Mouse (Mus musculus) forebrain, embryonic 12.5 days (tissue): ENCODE measurements at regions not wholly inside any gene's neighbourhood (a gene's known extent, or its start where the extent isn't known, plus 50 kb on each side); places are given as distances from the start of the nearest gene placed in this dataset.

Source experiments
- ATAC-seq: fragments of 200-750 bp; cut with Nextera tagmentation; 2 replicates; pipeline ENCODE4 v1.8.0; 2017; ENCODE audit warnings: moderate TSS enrichment; ENCODE audit not compliant: low FRiP score
- H3K27ac ChIP-seq: fragments of 300-500 bp; sonication (generic); 2 replicates; pipeline ENCODE4 v1.5.1; 2016; ENCODE audit warnings: mild to moderate bottlenecking
- H3K27me3 ChIP-seq: fragments of 300-500 bp; sonication (generic); 2 replicates; pipeline ENCODE4 v1.6.1; 2016; ENCODE audit warnings: mild to moderate bottlenecking
- H3K36me3 ChIP-seq: fragments of 300-500 bp; sonication (generic); replicated peaks from 2 replicates; pipeline ENCODE4 v1.6.1; 2016; ENCODE audit warnings: mild to moderate bottlenecking
- H3K4me1 ChIP-seq: fragments of 300-500 bp; sonication (generic); 2 replicates; pipeline ENCODE4 v1.6.1; 2016
- H3K4me2 ChIP-seq: fragments of 300-500 bp; sonication (generic); 2 replicates; pipeline ENCODE4 v1.6.1; 2016; ENCODE audit warnings: mild to moderate bottlenecking, moderate library complexity
- H3K4me3 ChIP-seq: fragments of 300-500 bp; sonication (generic); replicated peaks from 2 replicates; pipeline ENCODE4 v1.5.1; 2016; ENCODE audit warnings: mild to moderate bottlenecking
- H3K9ac ChIP-seq: fragments of 300-500 bp; sonication (generic); 2 replicates; pipeline ENCODE4 v1.6.1; 2016; ENCODE audit warnings: mild to moderate bottlenecking
- H3K9me3 ChIP-seq: fragments of 300-500 bp; sonication (generic); 2 replicates; pipeline ENCODE4 v1.6.1; 2016
- WGBS: fragments of 180-500 bp; shearing (Covaris S2); methylation state at CpG from one replicate; pipeline ENCODE4 v1.1.7; 2016; 5-methylcytosine and 5-hydroxymethylcytosine counted together

DNA sequence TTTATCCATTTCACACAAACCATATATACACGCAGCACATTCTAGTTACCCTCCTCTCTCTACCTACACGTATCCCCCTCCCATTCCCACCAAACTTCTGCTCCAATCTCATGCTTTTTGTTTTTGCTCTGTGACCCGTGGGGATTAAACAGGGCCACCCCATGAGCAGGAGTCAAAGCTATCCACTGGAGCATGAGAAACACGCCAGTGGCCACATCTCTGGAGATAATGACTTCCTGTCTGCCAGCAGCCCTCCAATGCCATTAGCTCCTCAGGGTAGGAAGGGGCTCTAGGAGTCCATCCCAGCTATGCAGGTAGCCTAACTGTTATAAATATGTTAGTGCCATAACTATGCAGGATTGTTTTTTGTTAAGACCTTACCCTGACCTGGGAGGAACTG lies 141.9 kb upstream of the Grb10 start:
- Histone ChIP-seq H3K27me3 (no peaks in the 10 kb centered on the region), H3K9me3 (no peaks in the 10 kb centered on the region), H3K4me3 (no peak overlapping the region), H3K4me2 (no peak overlapping the region), H3K36me3 (no peaks in the 10 kb centered on the region), H3K9ac (no peak overlapping the region), H3K4me1 (peaks cover 5% of the 10 kb centered on the region; the same call in 1 of the 2 replicates), H3K27ac (no peak overlapping the region)
- 8% methylated on average over 4 of the region's 4 CpGs for WGBS
- peak; percentile 53 for ATAC-seq

DNA sequence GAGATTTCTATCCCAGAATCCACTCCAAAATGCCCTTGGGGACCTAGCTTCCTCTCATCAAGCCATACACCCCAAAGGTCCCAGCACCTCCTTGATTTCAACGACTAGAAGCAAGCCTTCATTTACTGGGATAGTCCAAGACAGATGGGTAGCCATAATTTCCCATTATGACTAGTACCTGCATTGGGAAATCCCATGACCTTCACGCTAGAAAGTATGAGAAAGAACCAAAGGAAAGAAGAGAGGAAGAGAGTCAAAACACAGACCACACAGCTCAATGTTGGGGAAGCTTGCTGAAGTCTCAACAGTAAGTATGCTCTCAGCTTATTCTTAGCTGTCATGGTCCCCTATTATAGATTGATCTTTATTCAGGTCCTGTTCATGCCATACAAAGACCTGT lies 133.9 kb upstream of the Grb10 start:
- H3K9me3 ChIP-seq: no peaks in the 10 kb centered on the region
- H3K4me1 ChIP-seq: no peaks in the 10 kb centered on the region
- WGBS: 86% methylated on average over 2 of the region's 2 CpGs
- no peak overlapping the region for H3K27ac ChIP-seq
- no peak overlapping the region for H3K4me3 ChIP-seq
- H3K4me2 ChIP-seq: no peak overlapping the region
- no peak overlapping the region for H3K9ac ChIP-seq
- no peaks in the 10 kb centered on the region for H3K27me3 ChIP-seq
- no peak for ATAC-seq
- H3K36me3 ChIP-seq: no peaks in the 10 kb centered on the region

DNA sequence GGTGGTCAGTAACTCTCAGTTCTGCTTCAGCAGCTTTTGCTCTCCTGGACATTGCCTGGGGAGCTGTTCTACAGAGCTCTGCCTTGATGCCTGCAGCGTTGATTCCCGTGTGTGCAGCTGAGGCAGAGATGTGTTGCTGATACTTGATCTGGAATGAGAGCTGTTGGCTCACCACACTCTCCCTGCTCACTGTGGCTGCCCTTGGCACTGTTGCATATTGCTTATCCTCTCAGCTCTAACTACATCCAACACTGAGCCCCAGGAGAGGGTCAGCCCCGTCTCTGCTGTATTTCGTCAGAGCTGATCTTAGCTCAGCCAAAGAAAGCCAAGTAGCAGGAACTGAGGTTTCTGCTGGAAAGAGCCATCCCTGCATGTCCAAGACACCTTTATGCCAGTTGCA lies 132.8 kb upstream of the Grb10 start:
- no peaks in the 10 kb centered on the region for H3K9me3 ChIP-seq
- H3K27me3 ChIP-seq: no peaks in the 10 kb centered on the region
- WGBS: 66% methylated on average over 4 of the region's 4 CpGs
- no peaks in the 10 kb centered on the region for H3K4me1 ChIP-seq
- no peak for ATAC-seq
- H3K4me2 ChIP-seq: no peak overlapping the region
- no peak overlapping the region for H3K27ac ChIP-seq
- H3K4me3 ChIP-seq: no peak overlapping the region
- H3K36me3 ChIP-seq: no peaks in the 10 kb centered on the region
- no peak overlapping the region for H3K9ac ChIP-seq

DNA sequence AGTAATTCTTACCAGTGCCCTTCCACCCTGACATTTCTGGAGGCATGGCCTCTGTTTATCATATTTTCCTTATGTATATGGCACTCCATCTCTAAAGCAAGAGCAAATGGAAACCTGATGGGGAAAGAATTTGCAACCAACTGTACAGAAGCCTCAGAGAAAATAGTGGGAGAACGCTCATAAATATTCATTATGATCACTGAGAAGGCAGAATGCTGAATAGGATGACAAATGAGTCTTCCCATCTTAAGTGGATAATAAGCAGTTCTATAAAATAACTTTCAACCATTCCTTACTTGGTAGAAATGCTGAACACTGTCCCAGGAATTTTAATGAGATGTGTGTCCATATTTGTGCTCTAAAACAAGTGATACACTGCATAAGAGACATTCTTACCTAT lies 129.9 kb upstream of the Grb10 start:
- Histone ChIP-seq H3K4me3 (no peak overlapping the region), H3K9me3 (no peaks in the 10 kb centered on the region), H3K4me2 (no peak overlapping the region), H3K36me3 (no peaks in the 10 kb centered on the region), H3K27ac (no peak overlapping the region), H3K27me3 (no peaks in the 10 kb centered on the region), H3K4me1 (no peaks in the 10 kb centered on the region), H3K9ac (no peak overlapping the region)
- 94% methylated on average over 1 of the region's 1 CpGs for WGBS
- no peak for ATAC-seq
